Mouse (Mus musculus) cerebellum, postnatal 25 days (tissue): ENCODE results near the gene Rcn3.
"Not testable (repeated sequence)": the region's sequence is repeated elsewhere in the genome, so short reads cannot be mapped to it uniquely, and the experiment has no call there.

Experiments used
- DNase-seq, 2 experiments: peaks; one replicate each; pipeline ENCODE4 v3.0.0; 2021; ENCODE audit warnings: mixed read lengths in 2 of 2

Gene Rcn3

DNA sequence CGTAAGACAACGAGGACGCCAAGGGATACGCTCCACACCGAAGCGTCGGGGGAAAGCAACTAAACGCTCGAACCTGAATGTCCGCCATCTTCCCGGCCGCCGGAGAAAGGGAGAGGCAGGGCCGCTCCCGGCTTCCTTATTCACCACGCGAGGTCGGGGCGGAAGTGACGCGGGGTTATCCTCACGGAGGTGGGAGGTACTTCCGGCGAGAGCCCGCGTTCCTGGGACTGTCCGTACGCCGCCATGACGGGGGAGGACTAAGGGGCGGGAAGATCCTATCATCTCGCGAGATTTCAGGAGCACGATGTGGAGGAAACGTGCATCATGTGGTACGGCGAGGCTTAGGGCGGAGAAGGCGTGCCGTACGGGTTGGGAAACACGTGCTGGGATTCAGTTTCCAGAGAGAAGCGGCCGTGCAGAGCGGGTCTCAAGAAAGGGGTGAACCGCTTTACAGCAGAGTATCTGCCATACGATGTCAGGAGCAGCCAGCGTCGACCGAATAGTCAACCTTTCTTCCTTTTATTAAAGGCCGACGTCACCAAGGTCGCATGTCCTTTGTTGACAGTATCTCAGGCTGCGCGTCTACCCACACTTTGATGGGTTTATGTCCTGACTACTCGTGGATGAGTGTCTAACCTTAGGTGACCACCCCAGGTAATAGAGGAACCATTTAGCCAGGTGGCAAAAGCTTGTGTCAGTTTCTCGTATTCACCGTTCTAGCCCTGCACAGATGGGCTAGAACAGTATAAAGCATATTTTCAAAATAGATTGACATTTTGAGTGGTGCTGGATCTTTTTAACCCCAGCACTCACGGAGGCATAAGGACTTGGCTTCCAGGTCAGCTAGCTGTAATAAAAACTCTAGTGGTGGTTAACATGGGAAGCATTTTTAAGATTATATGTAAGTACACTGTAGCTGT is 32.5 kb upstream of the Rcn3 start, which contains the start of gene Rps11:
TSS of gene Rps11 (minus strand) at position 216 of the 920 bp plus-strand sequence.
- DNase-seq, result peak; percentile 97 to 99

DNA sequence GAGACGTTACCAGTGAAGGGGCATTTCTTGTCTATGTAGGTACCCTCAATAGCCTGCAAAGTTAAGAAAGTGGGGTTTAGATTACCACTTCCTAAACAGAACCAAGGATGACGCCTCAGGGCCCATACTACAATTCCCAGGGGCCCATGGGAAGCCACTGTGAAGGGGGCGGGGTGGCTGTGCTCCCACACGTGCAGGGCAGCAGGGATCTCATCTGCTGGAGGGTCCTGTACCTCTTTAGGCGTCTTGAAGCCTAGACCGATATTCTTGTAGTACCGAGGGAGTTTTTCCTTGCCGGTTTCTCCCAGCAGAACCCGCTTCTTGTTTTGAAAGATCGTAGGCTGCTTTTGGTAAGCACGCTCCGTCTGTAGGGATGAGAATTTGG is 31.2 kb upstream of the Rcn3 start:
- DNase-seq, result no peak

DNA sequence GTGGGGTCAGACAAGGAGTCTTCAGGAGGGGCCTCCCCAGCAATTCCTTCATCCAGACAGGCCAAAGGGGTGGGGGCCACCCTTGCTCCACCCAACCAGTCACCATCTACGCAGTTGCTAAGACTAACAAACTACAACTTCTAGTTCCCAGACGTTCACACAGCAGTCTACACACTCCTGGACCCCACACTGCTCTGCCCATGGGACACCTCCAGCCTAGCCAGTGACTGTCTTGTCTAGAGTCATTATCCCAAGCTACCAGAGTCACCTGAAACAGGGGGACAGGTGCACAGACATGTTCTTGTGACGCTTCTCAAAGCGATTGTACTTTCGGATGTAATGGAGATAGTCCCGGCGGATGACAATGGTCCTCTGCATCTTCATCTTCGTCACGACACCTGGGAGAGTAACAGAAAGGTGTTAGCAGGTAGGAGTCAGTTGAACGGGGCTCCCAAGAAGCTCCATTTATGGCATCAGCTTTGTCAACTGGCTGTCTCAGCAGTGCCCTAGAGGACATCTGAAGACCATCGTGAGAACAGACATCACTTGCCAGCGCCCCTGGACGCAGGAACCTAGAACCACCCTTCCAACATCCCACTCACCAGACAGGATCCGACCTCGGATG is 30.7 kb upstream of the Rcn3 start:
- DNase-seq, result no peak

DNA sequence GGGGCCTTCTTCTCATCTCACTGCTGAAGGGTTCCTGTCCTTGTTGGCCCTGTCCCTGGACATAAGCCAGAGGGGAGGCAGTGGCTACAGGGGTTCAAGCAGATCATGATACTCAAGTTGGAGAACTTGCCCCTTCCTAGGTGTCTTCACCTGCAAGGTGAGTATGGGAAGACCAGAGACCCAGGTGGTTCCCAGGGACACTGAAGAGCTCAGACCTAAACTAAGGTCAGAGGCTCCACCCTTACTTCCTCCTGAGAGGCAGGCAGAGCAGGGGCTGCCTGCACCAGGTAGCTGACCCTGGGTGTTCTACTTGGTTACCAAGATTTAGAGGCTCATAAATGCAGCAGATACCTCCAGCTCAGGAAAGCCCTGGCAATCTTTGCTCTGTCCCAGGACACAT is 29.9 kb upstream of the Rcn3 start:
- DNase-seq, result no peak

- DNase-seq, result peak in 1 of 2 experiments; percentile 37
Measured at GRCm38 (mm10) chr7:45121404-45121803, 29.4 kb upstream of the Rcn3 start.

DNA sequence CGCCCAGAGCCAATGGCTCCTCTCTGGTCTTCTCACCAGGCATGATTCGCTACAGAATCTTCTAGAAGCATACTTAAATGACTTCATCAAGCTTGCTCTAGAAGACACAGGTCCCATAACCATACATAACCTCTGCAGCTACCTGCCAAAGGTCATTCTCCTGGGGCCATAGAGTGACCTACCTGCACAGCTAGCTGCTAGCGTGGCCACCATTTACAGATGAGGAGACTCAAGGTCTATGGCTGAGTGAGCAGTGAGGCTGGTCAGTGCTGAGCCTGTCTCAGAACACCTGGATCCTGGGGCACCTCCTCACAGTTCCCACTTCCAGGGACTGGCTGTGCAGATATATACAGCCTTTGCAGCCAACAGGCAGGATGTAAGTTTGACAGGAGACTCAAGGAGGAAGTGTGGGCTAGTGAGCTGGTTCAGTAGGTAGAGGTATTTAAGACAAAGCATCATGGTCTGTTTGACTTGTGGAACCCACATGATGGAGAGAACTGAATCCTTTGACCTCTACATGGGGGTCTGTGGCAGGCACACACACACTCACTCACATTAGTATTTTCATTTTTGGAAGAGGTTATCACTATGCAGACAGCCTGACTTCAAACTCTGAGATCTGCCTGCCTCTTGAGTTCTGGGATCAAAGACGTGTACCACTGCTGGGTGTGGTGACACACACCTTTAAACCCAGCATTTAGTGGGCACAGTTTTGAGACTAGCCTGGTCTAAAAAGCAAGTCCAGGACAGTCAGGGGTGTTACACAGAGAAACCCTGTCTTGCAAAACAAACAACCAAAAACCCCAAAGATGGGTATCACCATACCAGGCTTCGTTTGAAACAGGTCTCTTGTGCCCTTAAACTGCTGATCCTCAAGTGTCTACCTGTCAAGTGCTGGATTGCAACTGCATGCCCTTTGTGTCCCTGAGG is 28.0 kb upstream of the Rcn3 start:
- DNase-seq, result no peak

DNA sequence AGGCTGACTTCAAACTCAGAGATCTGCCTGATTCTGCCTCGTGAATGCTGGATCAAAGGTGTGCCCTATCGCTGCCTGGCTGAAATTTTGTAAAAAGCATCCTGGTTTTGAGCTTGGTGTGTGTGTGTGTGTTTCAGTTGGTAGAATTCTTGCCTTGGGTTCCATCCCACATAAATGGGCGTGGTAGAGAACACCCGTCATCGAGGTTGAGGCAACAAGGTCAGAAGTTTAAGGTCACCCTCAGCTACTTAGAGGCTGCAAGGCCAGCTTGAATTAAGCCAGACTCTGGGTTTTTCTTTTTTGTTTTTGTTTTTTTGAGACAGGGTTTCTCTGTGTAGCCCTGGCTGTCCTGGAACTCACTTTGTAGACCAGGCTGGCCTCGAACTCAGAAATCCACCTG is 26.3 kb upstream of the Rcn3 start:
- no peak for DNase-seq

- no peak for DNase-seq
Measured at GRCm38 (mm10) chr7:45117566-45117965, 25.5 kb upstream of the Rcn3 start.

DNA sequence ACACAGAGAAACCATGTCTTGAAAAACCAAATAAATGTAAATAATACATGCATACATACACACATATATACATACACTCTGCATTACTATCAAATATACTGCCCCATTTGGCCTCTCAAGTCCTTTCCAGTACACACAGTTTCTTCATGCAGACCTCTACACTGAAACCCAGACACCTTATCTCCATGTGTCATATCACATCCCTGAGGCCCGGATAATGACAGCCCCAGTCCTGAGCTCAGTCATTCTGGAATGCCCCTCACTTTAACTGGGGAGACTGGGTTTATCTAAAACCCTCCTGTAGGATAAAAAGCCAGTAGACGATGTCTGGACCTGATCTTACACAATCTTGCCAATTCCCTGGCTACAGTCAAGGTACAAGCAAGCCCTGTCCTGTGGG is 21.5 kb upstream of the Rcn3 start:
- DNase-seq, result no peak

DNA sequence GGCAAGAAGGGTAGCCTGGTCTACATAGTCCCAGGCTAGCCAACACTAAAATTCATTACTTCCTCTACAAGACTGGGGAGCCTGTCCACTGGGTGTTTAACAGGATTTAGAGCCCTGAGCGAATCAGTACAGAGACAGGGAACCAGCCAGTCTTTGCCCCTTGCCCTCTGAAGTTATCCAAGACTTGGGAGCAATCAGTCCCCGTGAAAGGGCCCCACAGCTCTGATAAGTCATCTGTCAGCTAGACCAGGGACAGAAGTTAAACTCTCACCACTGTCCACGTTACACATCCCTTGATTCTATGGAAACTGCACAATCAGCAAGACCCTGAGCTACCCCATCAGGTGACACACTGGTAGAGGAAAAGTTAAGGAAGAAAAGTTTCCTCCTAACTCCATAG is 20.5 kb upstream of the Rcn3 start:
- no peak for DNase-seq

- DNase-seq, result no peak
Measured at GRCm38 (mm10) chr7:45111940-45112339, 19.9 kb upstream of the Rcn3 start.

- DNase-seq, result not testable (repeated sequence)
Measured at GRCm38 (mm10) chr7:45110089-45110488, 18.1 kb upstream of the Rcn3 start.

DNA sequence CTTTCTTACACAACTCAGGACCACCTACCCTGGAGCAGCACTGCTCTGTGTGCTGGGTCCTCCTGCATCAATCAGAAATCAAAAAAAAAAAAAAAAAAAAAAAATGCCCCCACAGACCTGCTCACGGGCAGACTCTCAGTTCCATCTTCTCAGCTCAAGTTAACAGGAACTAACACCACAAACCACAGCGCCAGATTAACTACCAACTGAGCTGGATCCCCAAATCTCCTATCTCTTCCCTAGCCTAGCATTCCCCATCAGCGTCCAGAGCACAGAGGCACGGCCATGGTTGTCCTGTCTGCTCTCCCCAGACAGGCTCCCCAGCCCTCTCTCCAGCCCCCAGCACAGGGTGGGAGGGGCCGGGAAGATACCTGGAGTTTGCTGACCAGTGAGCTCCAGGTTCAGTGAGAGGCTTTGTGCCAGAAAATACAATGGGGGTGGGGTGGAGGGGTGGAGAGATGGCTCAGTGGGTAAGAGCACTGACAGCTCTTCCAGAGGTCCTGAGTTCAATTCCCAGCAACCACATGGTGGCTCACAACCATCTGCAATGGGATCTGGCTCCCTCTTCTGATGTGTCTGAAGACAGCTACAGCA is 15.1 kb upstream of the Rcn3 start:
- no peak for DNase-seq

- no peak for DNase-seq
Measured at GRCm38 (mm10) chr7:45106441-45106840, 14.4 kb upstream of the Rcn3 start.

DNA sequence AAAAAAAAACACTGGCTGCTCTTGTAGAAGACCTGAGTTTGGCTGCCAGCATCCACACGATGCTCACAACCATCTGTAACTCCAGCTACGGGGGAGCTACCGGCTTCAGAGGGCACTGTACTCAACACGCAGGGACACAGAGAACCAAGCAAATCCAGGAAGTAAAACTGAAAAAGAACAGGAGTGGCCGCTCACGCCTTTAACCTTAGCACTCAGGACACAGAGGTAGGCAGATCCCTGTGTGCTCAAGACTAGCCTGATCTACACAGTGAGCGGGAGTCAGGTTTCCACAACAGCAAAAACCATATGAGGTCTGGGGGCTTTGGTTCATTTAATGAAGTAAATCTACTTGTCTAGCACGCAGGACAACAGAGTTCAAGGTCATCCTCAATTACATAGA is 13.5 kb upstream of the Rcn3 start:
- no peak for DNase-seq

DNA sequence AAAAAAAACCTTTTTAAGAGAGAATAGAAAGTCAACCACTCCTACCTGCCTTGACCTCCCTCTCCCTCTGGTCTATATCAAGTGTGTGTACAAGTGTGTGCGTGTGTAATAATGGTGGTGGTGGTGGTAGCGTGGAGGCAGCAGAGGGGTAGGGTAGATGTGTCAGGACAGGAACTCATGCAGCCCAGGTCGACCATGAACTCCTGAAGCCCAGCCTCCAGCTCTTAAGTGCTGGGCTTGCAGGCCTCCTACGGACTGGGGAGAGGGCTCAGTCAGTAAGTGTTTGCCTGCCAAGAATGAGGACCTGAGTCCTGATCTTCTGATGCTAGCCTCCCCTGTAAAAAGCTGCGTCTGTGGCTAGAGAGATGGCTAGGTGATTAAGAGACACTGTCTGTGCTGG is 12.9 kb upstream of the Rcn3 start:
- DNase-seq, result no peak

- peak; percentile 48 to 62 for DNase-seq
Measured at GRCm38 (mm10) chr7:45103652-45104180, 11.7 kb upstream of the Rcn3 start, which contains the start of gene Fcgrt. Gene Fcgrt (minus strand): TSS chr7:45103851.

DNA sequence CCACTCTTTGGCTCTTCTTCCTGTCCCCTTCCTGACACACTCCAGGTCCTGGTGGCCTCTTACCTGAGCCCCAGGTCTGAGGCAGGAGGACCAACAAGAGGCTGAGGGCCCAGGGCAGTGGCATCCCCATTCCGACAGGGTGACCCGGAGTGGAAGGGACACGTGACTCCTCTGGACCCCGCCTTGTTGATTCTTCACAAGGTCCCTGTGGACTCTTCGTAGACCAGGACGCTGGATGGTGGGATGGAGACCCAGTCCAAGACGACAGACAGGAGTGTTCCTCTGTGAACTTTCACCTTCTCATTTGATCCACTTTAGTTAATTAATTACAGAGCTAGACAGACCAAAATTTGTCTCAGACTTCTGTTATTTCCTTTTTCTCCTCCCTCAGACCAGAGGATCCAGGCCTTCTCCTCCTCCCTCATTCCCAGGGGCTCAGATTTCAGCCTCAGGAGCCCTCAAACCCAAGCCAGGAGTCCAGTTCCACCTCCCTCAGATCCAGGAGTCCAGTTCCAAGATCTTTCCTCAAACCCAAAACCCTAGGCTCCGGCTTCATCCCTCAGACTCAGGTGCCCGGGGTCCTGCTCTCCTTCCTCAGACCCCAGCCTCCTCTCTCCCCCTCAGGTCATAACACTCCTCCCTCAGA is 11.0 kb upstream of the Rcn3 start:
- no peak for DNase-seq

GRCm38 (mm10) chr7:45102441-45102840 is 10.4 kb upstream of the Rcn3 start:
- no peak for DNase-seq

GRCm38 (mm10) chr7:45100046-45100445 is 8.0 kb upstream of the Rcn3 start:
- DNase-seq, result no peak

- no peak for DNase-seq
Measured at GRCm38 (mm10) chr7:45098541-45099240, 6.7 kb upstream of the Rcn3 start.
